Mouse (Mus musculus) ovary, postnatal 14 days (tissue): ENCODE data around the gene Kcnn3.

Experiments used
- DNase-seq: peaks from one replicate; pipeline ENCODE4 v3.0.0; 2022; ENCODE audit warnings: low spot score

Gene Kcnn3

DNA sequence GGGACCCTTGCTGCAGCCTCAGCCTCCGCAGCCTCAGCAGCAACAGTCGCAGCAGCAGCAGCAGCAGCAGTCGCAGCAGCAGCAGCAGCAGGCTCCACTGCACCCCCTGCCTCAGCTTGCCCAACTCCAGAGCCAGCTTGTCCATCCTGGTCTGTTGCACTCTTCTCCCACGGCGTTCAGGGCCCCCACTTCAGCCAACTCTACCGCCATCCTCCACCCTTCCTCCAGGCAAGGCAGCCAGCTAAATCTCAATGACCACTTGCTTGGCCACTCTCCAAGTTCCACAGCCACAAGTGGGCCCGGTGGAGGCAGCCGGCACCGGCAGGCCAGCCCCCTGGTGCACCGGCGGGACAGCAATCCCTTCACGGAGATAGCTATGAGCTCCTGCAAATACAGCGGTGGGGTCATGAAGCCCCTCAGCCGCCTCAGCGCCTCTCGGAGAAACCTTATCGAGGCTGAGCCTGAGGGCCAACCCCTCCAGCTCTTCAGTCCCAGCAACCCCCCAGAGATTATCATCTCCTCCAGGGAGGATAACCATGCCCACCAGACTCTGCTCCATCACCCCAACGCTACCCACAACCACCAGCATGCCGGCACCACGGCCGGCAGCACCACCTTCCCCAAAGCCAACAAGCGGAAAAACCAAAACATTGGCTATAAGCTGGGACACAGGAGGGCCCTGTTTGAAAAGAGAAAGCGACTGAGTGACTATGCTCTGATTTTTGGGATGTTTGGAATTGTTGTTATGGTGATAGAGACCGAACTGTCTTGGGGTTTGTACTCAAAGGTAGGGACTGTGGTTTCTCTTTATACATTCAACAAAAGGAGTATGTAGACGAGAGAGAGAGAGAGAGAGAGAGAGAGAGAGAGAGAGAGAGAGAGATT, 896 bp downstream of the Kcnn3 start:
- DNase-seq, result no peak

DNA sequence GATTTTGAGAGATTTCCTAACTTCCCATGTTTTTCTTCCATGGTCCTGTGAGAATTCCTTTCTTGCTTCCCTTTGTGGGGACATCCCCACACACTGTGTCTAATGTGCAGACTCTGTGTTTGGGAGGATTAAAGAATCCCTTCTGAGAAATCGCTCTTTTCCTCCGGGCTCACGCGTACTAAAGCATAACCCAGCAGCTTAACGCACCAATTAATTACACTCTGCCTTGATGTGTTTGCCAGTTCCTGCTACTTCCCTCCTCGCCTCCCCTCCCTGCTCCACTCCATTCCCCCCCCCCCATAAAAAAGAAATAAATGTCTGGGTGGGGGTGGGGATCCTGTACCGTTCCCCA, 1.5 kb downstream of the Kcnn3 start:
- no peak for DNase-seq

DNA sequence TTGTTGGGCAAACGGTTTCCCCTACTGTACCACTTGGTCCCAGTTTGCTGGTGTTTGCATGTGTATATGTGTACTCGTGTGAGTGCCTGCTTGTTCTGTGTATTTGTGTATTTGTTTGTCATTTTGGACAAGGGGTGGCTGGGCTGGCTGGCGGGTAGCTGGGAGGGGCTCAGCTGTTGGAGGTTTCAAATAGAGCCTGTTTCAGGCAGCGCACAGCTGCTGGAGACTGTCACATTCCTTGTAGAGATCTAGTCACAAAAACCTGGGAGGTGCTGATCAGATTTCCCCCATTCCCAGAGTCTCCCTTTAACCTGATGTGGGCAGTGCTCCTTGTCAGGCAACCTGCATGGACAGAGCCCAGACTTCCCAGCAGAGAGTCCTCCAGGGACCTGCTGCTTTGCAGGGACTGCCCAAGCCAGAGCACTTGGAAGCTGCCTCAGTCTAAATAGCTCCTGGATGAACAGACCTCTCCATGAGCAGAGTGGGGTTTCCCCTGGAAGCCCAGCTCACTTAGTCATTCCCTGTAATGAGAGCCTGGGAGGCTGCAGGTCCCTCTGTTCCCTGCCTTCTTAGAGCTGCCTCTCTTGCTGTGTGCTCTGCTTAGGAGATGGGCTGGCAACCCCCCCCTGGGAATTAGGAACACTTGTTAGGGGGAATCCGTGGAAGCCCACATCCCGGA, 2.6 kb downstream of the Kcnn3 start:
- no peak for DNase-seq

DNA sequence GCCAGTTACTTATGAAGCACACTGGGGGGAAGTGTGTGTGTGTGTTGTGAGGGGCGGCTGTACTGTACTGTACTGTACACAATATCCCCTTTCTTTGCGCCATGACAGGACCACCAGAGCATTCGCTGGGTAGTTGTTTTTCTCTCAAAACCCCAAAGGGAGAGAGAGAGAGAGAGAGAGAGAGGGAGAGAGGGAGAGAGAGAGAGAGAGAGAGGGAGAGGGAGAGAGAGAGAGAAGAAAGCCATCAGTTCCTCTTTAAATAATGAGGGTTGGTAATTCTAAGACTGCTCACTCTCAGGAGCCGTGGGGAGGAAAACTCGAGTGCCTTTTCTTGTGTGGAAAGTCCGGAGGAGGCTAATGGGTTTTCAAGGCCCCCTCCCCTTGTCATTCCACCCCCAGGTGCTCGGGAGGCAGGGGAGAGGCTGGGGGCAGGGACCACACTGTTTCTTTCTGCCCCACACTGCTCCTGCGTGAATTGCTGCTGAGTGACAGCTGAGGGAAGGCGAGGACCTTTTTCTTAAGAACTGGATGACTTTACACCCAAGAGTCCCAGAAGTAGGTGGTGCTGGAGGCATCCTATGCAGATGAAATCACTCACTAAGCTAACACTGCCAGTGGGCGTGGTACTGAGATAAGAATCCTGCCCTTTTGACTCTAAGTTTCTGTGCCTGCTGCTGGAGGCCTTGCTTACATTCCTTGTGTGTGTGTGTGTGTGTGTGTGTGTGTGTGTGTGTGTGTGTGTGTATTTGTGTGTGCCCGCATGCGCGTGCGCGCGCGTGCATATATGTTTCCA, 6.5 kb downstream of the Kcnn3 start:
- no peak for DNase-seq

DNA sequence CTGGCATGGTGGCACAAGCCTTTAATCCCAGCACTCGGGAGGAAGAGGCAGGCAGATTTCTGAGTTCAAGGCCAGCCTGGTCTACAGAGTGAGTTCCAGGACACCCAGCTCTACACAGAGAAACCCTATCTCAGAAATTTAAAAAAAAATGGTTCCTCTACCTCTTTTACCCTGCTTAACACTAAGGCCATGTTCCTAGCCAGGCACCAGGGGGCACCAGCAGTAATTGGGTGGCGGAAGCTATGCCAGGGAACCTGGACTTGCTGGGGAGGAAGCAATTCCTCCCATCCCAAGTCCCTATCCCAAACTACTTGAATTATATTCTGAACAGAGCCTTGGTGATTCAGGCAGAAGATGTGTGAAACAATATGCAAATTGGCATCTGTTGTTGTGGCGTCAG, 9.8 kb downstream of the Kcnn3 start:
- DNase-seq, result no peak

DNA sequence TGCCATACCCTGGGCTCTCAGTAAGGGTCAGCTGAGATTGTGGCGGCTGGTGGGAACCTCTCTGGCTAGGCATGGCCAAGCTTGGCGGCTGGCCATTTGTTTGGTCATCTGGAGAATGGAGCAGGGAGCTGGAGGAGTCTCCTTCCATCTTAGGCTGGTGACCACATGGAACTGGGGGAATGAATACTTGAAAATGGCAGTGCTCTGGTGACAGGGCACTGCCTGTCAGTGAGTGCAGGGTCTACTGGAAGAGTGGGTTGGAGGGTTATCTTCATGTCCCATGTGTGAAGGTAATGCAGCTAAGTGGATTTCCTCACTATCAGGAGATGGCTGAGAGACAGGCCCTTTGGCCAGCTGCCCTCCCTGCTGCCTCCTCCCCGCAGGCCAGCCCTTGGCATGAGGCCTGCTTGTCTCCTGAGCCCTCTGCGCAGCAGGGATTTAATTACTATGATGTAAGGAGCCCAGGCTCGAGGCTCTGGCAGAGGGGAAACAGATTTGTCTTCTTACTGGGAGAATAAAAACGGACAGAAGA, 14.7 kb downstream of the Kcnn3 start:
- DNase-seq, result peak; percentile 50

DNA sequence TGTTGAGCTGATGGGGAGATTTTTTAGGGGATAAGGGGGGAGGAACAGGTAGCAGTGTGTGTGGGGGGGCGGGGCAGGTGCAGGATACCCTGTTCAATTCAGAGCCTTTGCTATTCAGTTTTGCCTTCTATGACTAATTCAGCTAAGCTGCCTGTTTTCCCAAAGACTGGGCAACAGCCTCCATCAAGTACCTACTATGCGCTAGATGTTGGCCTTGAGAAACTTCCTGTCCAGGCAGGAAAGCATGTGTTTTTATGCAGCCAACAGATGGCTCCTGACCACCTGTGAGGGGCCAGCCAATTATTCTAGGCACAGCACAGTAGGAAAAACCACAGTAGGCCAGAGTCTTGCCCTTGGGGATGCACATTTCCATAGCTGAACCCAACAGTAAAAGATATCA, 15.2 kb downstream of the Kcnn3 start:
- no peak for DNase-seq

DNA sequence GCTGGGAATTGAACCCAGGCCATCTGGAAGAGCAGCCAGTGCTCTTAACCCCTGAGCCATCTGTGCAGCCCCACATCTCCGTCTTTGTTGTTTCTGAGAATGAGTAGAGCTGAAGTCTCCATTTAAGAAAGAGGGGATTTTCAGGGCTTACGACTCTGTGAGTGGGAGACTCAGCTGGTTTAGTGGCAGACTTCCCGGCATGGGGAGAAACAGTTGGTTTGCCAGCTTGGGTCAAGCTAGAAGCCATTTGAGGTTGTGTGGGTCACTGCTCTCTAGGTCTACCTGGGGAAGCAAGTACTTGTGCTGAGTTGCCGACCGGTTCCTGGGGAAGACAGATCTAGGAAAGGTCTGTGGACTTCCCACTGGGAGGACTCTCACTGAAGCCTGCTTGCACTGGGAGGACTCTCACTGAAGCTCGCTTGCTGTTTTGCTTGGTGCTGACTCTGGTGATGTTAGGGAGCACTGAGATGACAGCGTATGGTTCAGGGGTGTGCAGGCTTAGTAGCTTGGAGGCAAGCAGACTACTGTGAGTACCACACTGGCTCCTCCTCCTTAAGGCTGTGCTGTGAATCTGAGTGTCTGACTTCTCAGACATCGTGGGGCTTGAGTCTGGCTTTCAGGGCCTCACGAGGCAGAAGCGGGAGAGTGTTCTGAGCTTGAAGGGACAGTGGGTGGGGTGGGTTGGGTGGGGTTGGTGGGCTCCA, 19.2 kb downstream of the Kcnn3 start:
- no peak for DNase-seq

DNA sequence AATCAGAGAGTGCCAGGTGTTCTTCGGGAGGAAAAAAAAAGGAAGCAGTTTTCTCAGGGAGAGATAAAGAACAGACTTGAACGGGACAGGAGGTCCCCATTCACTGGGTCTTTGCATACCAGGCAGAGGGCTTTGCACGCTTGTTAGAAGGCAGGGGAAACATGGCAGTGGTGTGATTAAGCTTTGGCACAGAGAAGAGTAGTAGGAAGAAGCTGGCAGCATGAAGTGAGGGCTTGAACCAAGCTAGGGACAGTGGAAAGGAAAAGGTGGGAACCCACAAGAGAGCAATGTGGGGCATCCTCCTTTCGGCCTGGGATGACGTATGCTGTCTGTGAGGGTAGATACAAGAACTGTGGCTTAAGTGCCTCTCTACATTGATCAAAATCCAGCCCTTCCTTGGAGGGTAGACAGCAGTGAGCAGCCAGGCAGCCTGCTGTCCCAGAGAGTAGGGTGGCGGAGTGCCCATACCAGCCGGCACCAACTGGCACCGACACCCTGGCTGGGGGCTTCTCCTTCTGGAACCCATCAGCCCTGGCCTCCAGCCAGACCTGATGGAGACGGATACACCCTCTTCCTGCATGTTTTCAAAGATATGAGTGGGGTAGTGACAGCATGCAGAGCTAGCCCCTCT, 19.9 kb downstream of the Kcnn3 start:
- DNase-seq, result no peak

DNA sequence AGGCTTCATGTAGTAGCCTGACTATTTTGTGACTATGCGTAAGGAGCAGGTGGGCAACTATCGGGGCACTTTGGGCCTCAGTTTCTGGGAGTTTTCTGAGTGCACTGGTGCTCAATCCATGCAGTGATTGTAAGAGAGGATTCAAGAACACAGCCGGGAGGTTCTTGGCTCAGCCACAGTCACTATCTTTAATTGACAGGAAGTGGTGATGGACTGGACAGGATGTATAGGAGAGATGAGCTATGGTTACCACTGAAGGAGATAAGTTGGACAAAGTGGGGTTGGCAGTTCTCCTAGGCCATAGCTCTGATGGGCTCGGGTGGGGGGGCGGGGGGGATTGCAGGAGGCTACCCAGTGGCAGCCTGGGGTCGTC, 20.4 kb downstream of the Kcnn3 start:
- no peak for DNase-seq

DNA sequence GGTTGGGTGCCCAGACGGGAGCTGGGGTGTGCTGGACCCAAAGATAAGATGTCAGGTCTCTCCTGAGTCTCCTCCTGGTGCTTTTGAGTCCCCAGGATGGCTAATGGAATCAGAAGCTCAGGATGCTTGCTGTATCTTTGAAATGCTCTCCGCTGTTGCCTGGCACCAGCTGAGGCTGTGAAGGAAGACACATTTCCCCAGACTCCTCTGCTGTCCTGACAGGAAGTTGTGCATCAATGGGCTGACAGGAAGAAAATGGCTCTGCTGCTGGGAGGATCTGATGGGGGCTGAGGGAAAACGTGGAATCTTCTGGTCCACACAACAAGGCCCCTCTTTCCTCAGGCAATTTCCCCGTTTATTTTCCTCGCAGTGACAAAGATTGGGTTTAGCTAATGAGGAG, 27.0 kb downstream of the Kcnn3 start:
- DNase-seq, result no peak

DNA sequence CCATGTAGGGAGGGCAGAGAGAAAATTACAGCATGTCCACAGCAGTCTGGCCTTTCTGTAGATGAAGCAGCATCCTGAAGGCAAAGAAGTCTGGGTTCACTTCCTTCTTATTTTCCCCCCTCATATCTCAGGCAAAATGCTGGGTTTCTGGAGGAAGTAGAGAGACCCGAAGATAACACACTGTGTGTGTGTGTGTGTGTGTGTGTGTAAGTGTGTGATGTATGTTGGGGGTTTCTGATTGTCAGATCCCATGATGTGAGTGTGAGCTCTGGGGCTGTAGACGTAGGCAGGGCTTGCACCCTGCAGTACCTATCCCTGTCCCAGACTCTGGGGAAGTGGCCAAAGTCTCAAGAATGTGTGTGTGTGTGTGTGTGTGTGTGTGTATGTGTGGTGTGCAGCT, 28.8 kb downstream of the Kcnn3 start:
- DNase-seq, result no peak

DNA sequence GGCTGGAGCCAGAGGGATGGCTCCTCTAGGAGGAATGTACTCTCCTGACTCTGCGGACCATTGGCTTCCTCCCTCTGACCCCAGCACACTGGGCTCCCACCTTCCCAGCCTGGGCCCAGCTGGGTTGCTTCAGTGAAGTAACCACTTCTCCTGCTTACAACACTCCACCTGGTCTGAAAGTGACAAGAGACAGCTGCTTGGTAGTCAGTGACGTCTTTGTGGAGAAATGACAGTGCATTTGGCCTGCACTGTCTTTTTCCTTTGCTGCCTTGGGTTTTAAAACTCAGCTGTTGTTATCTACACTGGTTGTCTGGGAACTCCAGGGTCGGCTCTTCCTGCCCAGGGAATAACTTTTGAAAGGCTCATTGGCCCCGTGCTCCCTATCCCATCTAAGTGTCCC, 29.5 kb downstream of the Kcnn3 start:
- DNase-seq, result no peak

DNA sequence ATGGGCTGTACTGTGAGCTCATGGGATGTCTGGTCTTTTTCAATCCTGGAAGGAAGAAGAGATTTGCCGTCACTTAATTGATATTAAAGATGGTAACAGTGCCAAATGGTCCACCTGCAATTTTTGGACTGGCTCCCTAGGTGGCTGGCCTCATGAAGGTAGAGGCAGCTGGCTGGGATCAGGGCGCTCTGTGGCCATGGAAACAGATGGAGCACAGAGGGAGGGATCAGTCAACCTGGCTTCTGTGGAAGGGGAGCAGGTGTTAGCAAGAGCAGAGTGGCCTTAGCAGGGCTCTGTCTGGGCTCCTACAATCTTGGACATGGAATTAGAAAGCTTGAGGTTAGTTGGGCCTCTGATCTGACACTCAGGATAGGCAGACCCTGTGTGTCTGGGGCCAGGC, 31.9 kb downstream of the Kcnn3 start:
- DNase-seq, result no peak

DNA sequence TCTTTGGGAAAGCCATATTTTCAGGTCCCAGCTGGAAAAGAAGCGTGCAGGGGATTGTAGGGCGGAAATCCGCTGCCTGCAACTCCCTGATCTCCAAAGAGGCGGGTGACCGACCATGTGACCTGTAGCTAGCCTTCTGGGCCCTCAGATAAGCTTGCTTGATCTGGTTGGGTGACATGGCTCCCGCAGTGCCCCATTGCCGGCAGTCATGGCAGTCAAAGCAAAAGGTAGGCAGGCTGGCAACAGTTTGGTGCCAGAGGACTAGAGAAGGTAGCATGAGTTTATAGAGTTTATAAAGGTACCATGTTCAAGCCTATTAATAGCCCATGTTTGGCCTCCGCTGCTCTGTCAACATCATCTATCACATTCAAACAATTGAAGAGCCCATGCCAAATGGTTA, 33.5 kb downstream of the Kcnn3 start:
- no peak for DNase-seq

DNA sequence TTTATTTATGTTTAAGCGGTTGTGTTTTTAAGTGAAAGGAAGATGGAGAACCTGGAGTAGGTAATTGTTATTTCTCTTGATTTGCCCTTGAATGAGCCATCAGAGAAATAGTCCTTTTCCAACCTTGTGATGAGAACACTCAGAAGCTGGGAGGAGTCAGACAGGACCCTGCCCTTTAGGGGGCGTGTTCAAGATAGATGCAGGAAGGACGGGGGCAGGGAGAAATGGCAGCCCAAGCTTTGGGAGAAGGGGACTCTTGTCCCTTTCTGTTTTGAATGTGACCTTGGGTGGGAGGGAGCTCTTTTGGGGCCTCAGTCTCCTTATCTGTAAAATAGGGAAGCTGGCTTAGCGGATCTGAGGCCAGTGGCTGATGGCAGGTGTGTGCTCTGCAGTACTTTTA, 34.0 kb downstream of the Kcnn3 start:
- DNase-seq, result no peak

DNA sequence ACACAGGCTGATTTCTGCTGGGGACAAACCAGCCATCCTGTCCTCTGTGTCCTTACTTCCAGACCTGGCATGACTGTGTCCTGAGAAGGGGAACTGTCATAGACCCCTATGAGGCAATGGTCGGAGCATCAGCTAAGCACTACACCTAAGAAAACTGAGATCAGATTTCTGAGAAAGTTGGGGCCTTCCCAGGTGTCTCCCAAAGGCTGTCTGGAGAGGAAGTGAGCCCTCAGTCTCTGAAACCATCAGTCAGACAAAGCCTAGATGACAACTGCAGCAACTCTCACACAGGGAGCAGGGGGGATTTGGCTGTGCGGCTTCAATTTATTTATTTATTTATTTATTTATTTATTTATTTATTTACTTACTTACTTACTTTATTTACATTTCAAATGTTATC, 34.6 kb downstream of the Kcnn3 start:
- DNase-seq, result no peak

DNA sequence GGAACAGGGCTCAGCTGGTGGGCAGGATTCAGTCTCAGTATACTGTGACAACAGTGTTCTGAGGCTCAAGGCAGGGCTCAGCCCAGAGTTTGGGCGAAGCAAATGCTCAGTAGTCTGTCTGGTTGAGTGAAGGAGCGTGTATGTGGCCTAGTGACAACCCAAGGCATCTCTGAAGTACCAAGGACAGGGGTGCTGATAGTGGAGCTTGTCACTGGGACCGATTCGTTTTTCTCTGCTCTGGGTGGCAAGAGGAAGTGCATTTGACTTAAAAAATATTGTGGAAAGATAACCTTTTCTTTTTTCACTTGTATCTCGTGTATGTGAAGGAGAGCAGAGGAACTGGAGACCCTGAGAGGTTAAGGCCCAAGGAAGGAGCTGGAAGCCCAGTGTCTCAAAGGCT, 37.8 kb downstream of the Kcnn3 start:
- DNase-seq, result no peak

DNA sequence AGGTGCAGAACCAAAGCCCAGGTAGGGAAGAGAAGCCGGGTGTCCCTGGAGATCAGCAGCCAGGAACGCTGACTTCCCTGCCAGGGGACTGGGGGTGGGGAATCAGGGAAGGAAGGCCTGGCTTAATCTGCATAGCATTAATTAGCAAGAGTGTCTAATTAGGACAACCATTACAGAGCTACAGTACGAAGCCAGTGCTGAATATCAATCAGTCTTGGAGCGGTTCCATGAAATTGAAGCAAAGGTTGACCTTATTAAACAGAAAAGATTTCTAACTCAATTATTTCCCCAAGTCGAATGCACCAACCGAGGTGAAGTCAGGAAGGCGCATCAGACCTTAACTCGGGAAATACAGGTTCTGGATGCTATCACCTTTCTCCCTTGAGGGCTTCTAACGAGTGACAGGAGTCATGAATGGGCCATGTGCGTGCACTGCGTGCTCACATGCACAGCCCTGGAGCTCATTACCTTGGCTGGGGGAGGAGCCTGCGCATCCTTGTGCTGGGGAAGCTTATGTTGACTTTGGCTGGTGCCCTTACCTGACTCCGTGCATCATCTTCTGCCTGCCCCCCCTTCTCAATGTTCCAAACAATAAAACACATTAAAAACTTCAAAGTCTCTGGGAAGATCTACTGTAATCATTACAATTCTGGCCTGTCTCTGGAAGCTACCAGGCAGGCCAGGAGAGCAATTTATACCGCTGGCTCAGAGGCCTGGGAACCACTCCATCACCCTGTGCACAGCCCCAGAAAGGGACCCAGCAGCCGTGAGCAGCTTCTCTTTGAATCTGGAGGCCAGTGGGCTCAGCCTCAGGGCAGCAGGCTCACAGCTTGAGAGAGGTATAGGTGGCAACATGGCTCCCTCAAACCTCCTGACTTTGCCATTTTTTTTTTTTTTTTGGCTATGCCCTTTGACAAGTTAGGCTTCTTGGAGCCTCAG, 39.3 kb downstream of the Kcnn3 start:
- DNase-seq, result no peak

DNA sequence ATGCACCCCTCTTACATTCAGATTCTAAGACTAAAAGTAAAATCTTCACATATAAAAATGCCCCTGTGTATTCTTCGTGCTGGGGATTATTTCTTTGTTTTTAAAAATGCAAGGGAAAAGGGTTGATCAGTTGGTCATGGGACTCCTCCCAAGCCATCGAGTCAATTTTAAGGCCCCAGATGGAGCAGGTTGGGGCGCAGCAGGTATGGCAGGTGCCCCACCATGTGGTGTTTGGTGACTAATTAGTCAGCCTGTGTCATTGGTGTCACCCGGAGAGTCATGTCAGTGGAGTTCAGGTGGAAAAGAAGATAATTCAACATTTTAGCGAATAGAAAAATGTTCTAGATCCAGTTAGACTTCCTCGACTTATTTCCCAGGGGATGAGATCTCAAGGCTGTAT, 41.4 kb downstream of the Kcnn3 start:
- no peak for DNase-seq

DNA sequence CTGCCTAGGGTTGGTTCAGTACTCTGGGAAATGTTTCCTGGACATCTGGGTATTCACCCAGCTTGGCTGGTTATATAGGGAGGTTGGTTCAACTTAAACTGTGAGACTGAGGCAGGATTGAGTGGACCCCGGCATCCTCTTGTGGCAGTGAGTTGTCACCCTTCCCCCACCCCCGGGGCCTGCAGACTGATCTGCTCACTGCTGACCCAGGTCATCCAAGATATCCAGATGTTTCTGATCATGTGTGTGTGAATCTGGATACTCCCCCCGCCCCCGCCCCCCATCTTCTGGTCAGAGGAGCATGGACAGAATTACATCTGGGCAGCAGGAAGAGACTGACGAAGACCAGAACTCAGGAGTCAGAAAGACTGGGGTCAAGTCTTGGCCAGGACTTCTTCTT, 45.4 kb downstream of the Kcnn3 start:
- DNase-seq, result no peak
